ENCODE assay signal across 22 mouse cellular contexts in genomic region chr17:14578194-14578593, GRCm38 (mm10).
DNase-seq lines count a peak whose midpoint lies in the region; ATAC-seq lines count a peak whose summit lies in the region.
"Had no signal": no experiment of that assay in that cellular context is flagged by ENCODE, and none has a peak within 500 bp of the region (broad histone marks: within the 10 kb centered on the region; RNA-seq: fewer than 3 reads in every experiment).

No protein-coding gene starts in this region.

- H3K9me3 ChIP-seq in limb, embryonic 13.5 days, result no peaks in the 10 kb centered on the region
- H3K9me3 ChIP-seq: embryonic facial prominence, embryonic 15.5 days; forebrain, embryonic 12.5 days; forebrain, embryonic 15.5 days; heart, embryonic 12.5 days; heart, embryonic 15.5 days; hindbrain, embryonic 15.5 days had no signal

- no peaks in the 10 kb centered on the region for H3K36me3 ChIP-seq in limb, embryonic 13.5 days
- H3K36me3 ChIP-seq: embryonic facial prominence, embryonic 15.5 days; forebrain, embryonic 12.5 days; forebrain, embryonic 15.5 days; heart, embryonic 12.5 days; heart, embryonic 15.5 days; hindbrain, embryonic 15.5 days had no signal

- peaks cover 15% of the 10 kb centered on the region for H3K4me1 ChIP-seq in limb, embryonic 13.5 days
- H3K4me1 ChIP-seq: forebrain, embryonic 12.5 days; forebrain, embryonic 15.5 days; heart, embryonic 15.5 days; hindbrain, embryonic 15.5 days had no signal

- WGBS in limb, embryonic 13.5 days, result 36% methylated on average over 3 of the region's 3 CpGs

- H3K9ac ChIP-seq in limb, embryonic 13.5 days, result no peak overlapping the region
- H3K9ac ChIP-seq: embryonic facial prominence, embryonic 15.5 days; forebrain, embryonic 12.5 days; forebrain, embryonic 15.5 days; heart, embryonic 12.5 days; heart, embryonic 15.5 days; hindbrain, embryonic 15.5 days had no signal

- H3K4me2 ChIP-seq in limb, embryonic 13.5 days (replicated peaks), result no peak overlapping the region
- H3K4me2 ChIP-seq: embryonic facial prominence, embryonic 15.5 days; forebrain, embryonic 12.5 days; forebrain, embryonic 15.5 days; heart, embryonic 12.5 days; heart, embryonic 15.5 days; hindbrain, embryonic 15.5 days had no signal

- no peaks in the 10 kb centered on the region for H3K27me3 ChIP-seq in limb, embryonic 13.5 days
- H3K27me3 ChIP-seq: forebrain, embryonic 12.5 days; forebrain, embryonic 15.5 days; heart, embryonic 12.5 days; heart, embryonic 15.5 days; hindbrain, embryonic 15.5 days had no signal

- peak; percentile 81 for DNase-seq in heart, adult 11 months
- no peak for DNase-seq in heart, postnatal 4 days
- peak; percentile 5 for DNase-seq in fat pad, adult 2 months (ENCODE audit: extremely low read depth, low read depth, low spot score)
- no peak for DNase-seq in urinary bladder, adult 18-20 months (ENCODE audit: low spot score in 2 of 2)
- no peak for DNase-seq in adipocyte (ENCODE audit: low spot score)
- DNase-seq: adrenal gland, adult 8-10 months; adrenal gland, postnatal 25 days; cerebellum, adult 18-20 months; cerebellum, adult 9-10 months; cerebellum, postnatal 25 days; embryo, embryonic 11 days; gastrocnemius, postnatal 36 days; heart, postnatal 36 days had no signal

- H3K4me3 ChIP-seq in limb, embryonic 13.5 days, result no peak overlapping the region
- H3K4me3 ChIP-seq: embryonic facial prominence, embryonic 15.5 days; forebrain, embryonic 12.5 days; forebrain, embryonic 15.5 days; heart, embryonic 12.5 days; heart, embryonic 15.5 days; hindbrain, embryonic 15.5 days had no signal

- peak overlapping the region; percentile 58; the same call in 1 of the 2 replicates for H3K27ac ChIP-seq in limb, embryonic 13.5 days
- H3K27ac ChIP-seq: embryonic facial prominence, embryonic 15.5 days; forebrain, embryonic 12.5 days; forebrain, embryonic 15.5 days; heart, embryonic 15.5 days; hindbrain, embryonic 15.5 days had no signal

- peak; percentile 73 for ATAC-seq in limb, embryonic 13.5 days (ENCODE audit: low FRiP score, low read depth)
- ATAC-seq: CD4-positive, CD25-positive, alpha-beta regulatory T cell, adult 4 months; forebrain, embryonic 15.5 days; intestine, postnatal 0 days had no signal

Comparison
In these comparisons a context has a peak if more than half of its experiments do, and no peak if none do; other contexts are left out.
1. DNase-seq: peak in heart, adult 11 months (single experiment) and fat pad, adult 2 months (single experiment); none in heart, postnatal 4 days (single experiment), urinary bladder, adult 18-20 months (0 of 2) and adipocyte (single experiment).